Mouse (Mus musculus) macrophage (primary cell): ENCODE results near the gene Csnk1g1. TPM values are rescaled to one million over a fixed set of nuclear protein-coding genes. Genes with fewer than 3 reads are reported as not detected.

Experiments
- H3K27ac ChIP-seq: fragments of 350-480 bp; formaldehyde crosslinking; 2 replicates; pipeline ENCODE4 v1.9.0; 2021
- H3K36me3 ChIP-seq: fragments of 350-480 bp; formaldehyde crosslinking; 2 replicates; pipeline ENCODE4 v1.9.0; 2021; ENCODE audit errors: inconsistent target
- H3K4me3 ChIP-seq: fragments of 350-480 bp; formaldehyde crosslinking; 2 replicates; pipeline ENCODE4 v1.9.0; 2021; ENCODE audit errors: inconsistent target
- H3K79me2 ChIP-seq: fragments of 350-480 bp; formaldehyde crosslinking; 2 replicates; pipeline ENCODE4 v1.9.0; 2021; ENCODE audit errors: inconsistent target
- WGBS: methylation state at CpG from one replicate; pipeline ENCODE4 v1.1.7; 2026; ENCODE audit warnings: inconsistent platforms; ENCODE audit not compliant: missing documents; 5-methylcytosine and 5-hydroxymethylcytosine counted together
- polyA plus RNA-seq: library from polyadenylated mRNA; stranded (reverse); fragments of 250-400 nt; gene quantifications from 3 replicates; pipeline ENCODE4 v1.2.4, GENCODE M21; 2018; ENCODE audit warnings: inconsistent platforms

The Csnk1g1 gene
- polyA plus RNA-seq, 1 experiment from 2014 or later, result 9.7 TPM

- H3K4me3 ChIP-seq, result no peak overlapping the region
- H3K36me3 ChIP-seq, result peaks cover 37% of the 10 kb centered on the region; the same call in 1 of the 2 replicates
- no peaks in the 10 kb centered on the region for H3K79me2 ChIP-seq
- H3K27ac ChIP-seq, result no peak overlapping the region
- 76% methylated on average over 4 of the region's 4 CpGs for WGBS
Measured at GRCm38 (mm10) chr9:66068056-66068455, 159.3 kb downstream of the Csnk1g1 start.

DNA sequence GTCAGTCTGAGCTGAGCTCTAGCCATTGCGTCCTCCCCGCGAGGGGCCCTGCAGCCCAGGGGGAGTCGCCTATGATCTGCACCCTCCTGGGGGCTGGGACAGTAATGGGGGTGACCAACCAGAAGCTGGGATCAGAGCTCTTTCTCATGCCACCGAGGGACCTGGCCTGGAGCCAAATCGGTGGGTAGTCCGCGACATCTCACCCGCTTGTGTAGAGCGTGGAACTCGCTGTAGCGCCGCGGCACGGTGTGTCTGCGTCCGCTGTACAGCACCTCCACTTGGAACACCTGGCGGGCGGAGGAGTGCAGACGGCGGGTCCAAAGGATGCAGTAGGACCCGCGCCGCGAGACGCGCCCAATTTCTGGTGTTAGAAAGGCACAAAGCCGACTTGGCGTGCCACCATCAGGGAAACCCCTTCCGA lies 160.3 kb downstream of the Csnk1g1 start:
- WGBS, result 5% methylated on average over 18 of the region's 30 CpGs

GRCm38 (mm10) chr9:66069583-66069982 lies 160.9 kb downstream of the Csnk1g1 start, which contains the start of gene Snx22:
Snx22 (minus strand) TSS chr9:66069719.
- peaks cover 22% of the 10 kb centered on the region; the same call in 1 of the 2 replicates for H3K36me3 ChIP-seq
- 2% methylated on average over 20 of the region's 22 CpGs for WGBS
- H3K79me2 ChIP-seq, result no peaks in the 10 kb centered on the region
- H3K4me3 ChIP-seq, result peak within 1 kb of the TSS; percentile 20; the same call in 1 of the 2 replicates
- no peak within 1 kb of the TSS for H3K27ac ChIP-seq

More for the DNA sequence above, 160.3 kb downstream of the Csnk1g1 start:
- no peak overlapping the region for H3K27ac ChIP-seq
- peak overlapping the region; percentile 20; the same call in 1 of the 2 replicates for H3K4me3 ChIP-seq
- no peaks in the 10 kb centered on the region for H3K79me2 ChIP-seq
- peaks cover 28% of the 10 kb centered on the region; the same call in 1 of the 2 replicates for H3K36me3 ChIP-seq

DNA sequence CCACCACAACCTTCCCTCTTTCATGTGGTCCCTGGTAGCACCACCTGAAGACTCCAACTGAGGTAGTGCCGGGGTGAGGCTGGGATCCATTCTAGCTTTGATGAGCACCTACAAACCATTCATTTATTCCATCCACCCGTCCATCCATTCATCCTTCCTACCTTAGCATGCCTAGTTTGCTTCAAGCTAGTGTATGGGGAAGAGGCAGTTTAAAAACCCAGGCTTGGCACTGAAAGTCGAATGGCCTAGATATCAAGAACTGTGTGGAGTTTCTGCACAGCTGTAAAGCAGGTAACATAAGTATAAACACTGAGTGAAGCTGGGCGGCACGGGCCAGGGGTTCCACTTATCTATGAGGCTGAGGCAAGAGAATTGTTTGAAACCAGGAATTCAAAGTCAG lies 161.4 kb downstream of the Csnk1g1 start:
- Histone ChIP-seq H3K79me2 (no peaks in the 10 kb centered on the region), H3K4me3 (no peak overlapping the region), H3K36me3 (peaks cover 20% of the 10 kb centered on the region; the same call in 1 of the 2 replicates), H3K27ac (no peak overlapping the region)
- 94% methylated on average over 5 of the region's 5 CpGs for WGBS

GRCm38 (mm10) chr9:66072754-66073153 lies 164.0 kb downstream of the Csnk1g1 start:
- H3K79me2 ChIP-seq, result no peaks in the 10 kb centered on the region
- no peak overlapping the region for H3K4me3 ChIP-seq
- no peak overlapping the region for H3K27ac ChIP-seq
- WGBS, result 71% methylated on average over 7 of the region's 7 CpGs
- no peaks in the 10 kb centered on the region for H3K36me3 ChIP-seq

DNA sequence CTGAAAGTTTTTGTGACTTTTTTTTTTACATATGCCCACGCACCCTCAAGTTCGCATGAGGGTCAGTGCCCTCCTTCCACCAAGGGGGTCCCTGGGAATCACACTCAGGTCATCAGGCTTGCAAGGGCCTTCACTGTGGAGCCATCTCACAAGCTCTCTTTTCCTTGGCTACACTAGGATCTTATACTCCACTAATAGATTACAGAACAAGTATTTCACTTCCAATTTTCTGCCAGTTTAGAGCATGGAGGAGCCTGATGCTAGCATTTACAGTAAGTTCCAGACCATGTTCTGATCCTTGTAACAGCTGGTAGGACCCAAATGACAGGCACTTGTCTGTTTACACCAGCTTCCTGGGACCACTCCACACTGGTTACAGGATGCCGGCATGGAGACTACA lies 169.3 kb downstream of the Csnk1g1 start:
- H3K79me2 ChIP-seq, result no peaks in the 10 kb centered on the region
- WGBS, result 87% methylated on average over 3 of the region's 3 CpGs
- H3K4me3 ChIP-seq, result no peak overlapping the region
- H3K36me3 ChIP-seq, result no peaks in the 10 kb centered on the region
- H3K27ac ChIP-seq, result no peak overlapping the region

GRCm38 (mm10) chr9:66078493-66078892 lies 169.8 kb downstream of the Csnk1g1 start:
- 48% methylated on average over 13 of the region's 14 CpGs for WGBS
- no peak overlapping the region for H3K27ac ChIP-seq
- H3K36me3 ChIP-seq, result no peaks in the 10 kb centered on the region
- no peak overlapping the region for H3K4me3 ChIP-seq
- H3K79me2 ChIP-seq, result no peaks in the 10 kb centered on the region

GRCm38 (mm10) chr9:66080804-66081459 lies 172.2 kb downstream of the Csnk1g1 start:
- Histone ChIP-seq H3K36me3 (no peaks in the 10 kb centered on the region), H3K27ac (no peak overlapping the region)

DNA sequence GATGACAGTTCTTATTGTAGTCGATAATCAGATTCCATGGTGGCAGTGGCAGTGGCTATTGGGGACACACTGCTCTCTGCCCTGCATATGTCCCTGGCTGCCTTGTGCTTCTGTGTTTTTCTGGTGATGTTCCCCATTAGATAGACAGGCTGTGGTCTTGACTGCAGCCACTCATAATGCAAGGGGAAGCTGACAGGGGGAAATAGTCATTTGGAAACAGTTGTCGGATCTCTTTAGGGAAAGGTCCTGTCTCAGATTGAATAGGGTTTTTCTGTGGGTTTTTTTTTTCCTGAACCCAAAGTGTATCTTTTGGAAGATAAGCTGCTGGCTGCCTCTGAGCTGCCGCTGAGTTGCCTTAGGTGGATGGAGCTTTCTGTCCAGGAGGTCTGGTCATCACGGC lies 173.3 kb downstream of the Csnk1g1 start:
- Histone ChIP-seq H3K36me3 (peaks cover 4% of the 10 kb centered on the region), H3K27ac (no peak overlapping the region), H3K4me3 (no peak overlapping the region), H3K79me2 (no peaks in the 10 kb centered on the region)
- WGBS, result 64% methylated on average over 4 of the region's 4 CpGs

More at GRCm38 (mm10) chr9:66080804-66081459, 172.2 kb downstream of the Csnk1g1 start:
- no peak overlapping the region for H3K4me3 ChIP-seq
- no peaks in the 10 kb centered on the region for H3K79me2 ChIP-seq
- WGBS, result 92% methylated on average over 3 of the region's 3 CpGs

DNA sequence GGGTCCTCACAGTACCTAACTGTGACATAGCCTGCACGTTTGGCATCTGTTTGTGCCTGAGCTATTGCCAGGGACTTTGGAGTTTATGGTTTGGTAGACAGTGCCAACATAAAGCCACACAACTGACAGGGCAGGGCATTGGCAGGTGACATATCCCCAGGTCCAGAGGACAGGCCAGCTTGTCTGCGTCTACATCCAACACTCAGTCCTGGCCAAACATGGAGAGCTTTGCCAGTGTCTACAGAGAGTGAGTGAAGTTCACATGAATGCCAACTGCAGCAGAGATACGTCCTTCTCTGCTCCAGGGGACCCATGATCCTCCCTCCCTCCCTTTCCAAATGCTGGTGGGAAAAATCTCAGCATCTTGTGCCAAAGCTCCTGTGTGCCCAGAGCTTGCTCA lies 175.4 kb downstream of the Csnk1g1 start:
- Histone ChIP-seq H3K36me3 (peaks cover 26% of the 10 kb centered on the region), H3K27ac (no peak overlapping the region)
- 97% methylated on average over 3 of the region's 3 CpGs for WGBS

GRCm38 (mm10) chr9:66087062-66087461 lies 178.3 kb downstream of the Csnk1g1 start:
- WGBS, result 94% methylated on average over 7 of the region's 7 CpGs
- no peak overlapping the region for H3K27ac ChIP-seq
- peaks cover 54% of the 10 kb centered on the region for H3K36me3 ChIP-seq

More for the DNA sequence above, 175.4 kb downstream of the Csnk1g1 start:
- Histone ChIP-seq H3K79me2 (no peaks in the 10 kb centered on the region), H3K4me3 (no peak overlapping the region)

GRCm38 (mm10) chr9:66088411-66088810 lies 179.7 kb downstream of the Csnk1g1 start:
- WGBS, result 64% methylated on average over 4 of the region's 4 CpGs
- peaks cover 67% of the 10 kb centered on the region for H3K36me3 ChIP-seq
- no peak overlapping the region for H3K4me3 ChIP-seq
- no peak overlapping the region for H3K27ac ChIP-seq
- no peaks in the 10 kb centered on the region for H3K79me2 ChIP-seq

More at GRCm38 (mm10) chr9:66087062-66087461, 178.3 kb downstream of the Csnk1g1 start:
- Histone ChIP-seq H3K79me2 (no peaks in the 10 kb centered on the region), H3K4me3 (no peak overlapping the region)

GRCm38 (mm10) chr9:66090593-66091244 lies 182.0 kb downstream of the Csnk1g1 start:
- Histone ChIP-seq H3K36me3 (peaks cover 85% of the 10 kb centered on the region), H3K27ac (no peak overlapping the region)
- 97% methylated on average over 13 of the region's 13 CpGs for WGBS

GRCm38 (mm10) chr9:66091327-66092231 lies 182.9 kb downstream of the Csnk1g1 start:
- no peaks in the 10 kb centered on the region for H3K79me2 ChIP-seq
- no peak overlapping the region for H3K4me3 ChIP-seq
- 94% methylated on average over 6 of the region's 6 CpGs for WGBS
- H3K36me3 ChIP-seq, result peaks cover 93% of the 10 kb centered on the region
- H3K27ac ChIP-seq, result no peak overlapping the region

More at GRCm38 (mm10) chr9:66090593-66091244, 182.0 kb downstream of the Csnk1g1 start:
- Histone ChIP-seq H3K79me2 (no peaks in the 10 kb centered on the region), H3K4me3 (no peak overlapping the region)
